Mouse (Mus musculus) Muller cell, postnatal 12 days (primary cell): Measurements from ENCODE around the gene Zswim3.
A peak's percentile ranks its signal among the peaks of the same experiment; 100 is the strongest.
"Not testable (repeated sequence)": the region's sequence is repeated elsewhere in the genome, so short reads cannot be mapped to it uniquely, and the experiment has no call there.

Source experiments
- DNase-seq: peaks from one replicate; pipeline ENCODE4 v3.0.0-alpha.2; 2015; ENCODE audit errors: inconsistent ontology term

The Zswim3 gene

GRCm38 (mm10) chr2:164813557-164813956 lies 8.7 kb downstream of the Zswim3 start:
- no peak for DNase-seq

GRCm38 (mm10) chr2:164815348-164815747 lies 10.4 kb downstream of the Zswim3 start:
- DNase-seq = no peak

DNA sequence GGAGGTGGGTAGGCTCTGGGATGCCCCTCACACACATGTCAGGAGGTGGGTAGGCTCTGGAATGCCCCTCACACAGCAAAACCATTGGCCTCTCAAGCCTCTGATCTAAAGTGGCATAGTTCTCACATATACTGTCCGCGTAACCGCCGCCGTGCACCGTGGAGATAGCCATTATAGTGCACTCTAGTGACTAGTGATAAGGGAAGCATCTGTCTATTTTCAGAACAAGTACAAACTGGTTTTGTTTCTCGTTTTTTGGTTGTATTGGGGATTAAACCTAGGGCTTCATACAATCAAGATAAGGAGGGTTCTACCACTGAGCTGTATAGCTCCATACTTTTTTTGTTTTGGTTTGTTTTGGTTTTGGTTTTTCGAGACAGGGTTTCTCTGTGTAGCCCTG lies 10.9 kb downstream of the Zswim3 start:
- no peak for DNase-seq

GRCm38 (mm10) chr2:164817206-164817605 lies 12.3 kb downstream of the Zswim3 start:
- peak; percentile 26 for DNase-seq

DNA sequence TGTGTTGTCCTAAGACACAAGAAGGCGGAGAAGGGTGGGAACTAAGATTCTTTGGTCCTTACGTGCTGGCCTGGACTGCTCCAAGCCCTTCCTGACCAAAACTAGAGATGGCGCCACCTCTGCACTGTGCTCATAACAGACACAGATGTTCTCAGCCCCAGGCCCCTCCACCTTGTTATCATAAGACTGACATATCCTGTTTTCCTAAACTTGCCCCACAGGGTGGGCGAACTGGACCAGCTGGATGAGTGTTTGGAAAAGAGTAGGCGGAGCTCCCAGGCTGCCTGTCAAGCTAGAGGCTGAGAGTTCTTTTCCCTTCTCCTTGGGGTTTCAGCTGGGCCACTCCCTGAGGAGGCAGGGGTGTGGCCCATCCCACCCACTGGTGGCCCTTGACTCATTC lies 12.8 kb downstream of the Zswim3 start:
- DNase-seq = no peak

GRCm38 (mm10) chr2:164821060-164821459 lies 16.2 kb downstream of the Zswim3 start:
- no peak for DNase-seq

DNA sequence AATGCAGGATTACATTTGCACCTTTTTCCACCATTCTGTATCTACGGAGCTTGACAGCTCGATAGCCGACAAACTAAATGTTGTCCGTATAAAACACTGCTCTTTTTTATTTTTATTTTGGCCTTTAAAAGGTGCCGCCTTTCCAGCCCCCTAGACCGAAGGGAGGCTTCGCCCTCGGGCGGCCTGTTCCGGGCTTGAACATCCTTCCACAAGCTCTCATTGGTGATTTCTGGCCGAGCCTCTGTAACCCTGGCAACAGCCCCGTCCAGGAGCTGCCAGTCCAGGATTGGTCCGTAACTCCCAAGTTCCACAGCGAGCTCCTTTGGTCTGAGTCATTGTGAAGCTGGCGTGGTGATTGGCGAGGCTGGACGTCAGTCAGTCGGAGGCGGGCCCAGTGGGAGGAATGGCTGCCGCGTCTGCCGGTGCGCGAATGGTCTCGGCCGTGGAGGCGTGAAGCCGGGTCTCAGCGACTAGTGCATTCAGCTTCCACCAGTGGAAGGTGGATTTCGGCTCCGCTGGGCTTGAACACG lies 17.8 kb downstream of the Zswim3 start, which contains the start of gene Zswim1:
Zswim1 (plus strand) TSS at position 51 of the 530 bp plus-strand sequence.
- DNase-seq = peak; percentile 99

GRCm38 (mm10) chr2:164823181-164823585 lies 18.3 kb downstream of the Zswim3 start:
- no peak for DNase-seq

- no peak for DNase-seq
These were observed 19.1 kb downstream of the Zswim3 start for GRCm38 (mm10) chr2:164823969-164824368.

DNA sequence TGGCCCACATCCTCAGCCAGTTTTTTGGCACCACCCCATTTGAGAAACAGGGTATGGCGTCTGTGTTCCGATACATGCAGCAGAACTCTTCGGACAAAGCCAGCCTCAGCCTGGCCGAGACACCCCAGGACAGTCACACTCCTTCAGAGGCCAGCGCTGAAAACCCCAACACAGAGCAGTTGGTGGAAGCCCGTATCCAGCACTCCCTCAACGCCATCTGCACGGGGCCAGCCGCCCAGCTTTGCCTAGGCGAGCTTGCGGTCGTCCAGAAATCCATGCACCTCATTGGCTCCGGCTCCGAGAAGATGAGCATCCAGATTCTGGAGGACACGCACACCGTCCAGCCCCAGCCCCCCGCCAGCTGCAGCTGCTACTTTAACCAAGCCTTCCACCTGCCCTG lies 20.6 kb downstream of the Zswim3 start:
- DNase-seq = no peak

GRCm38 (mm10) chr2:164827146-164827850 lies 22.4 kb downstream of the Zswim3 start:
- DNase-seq = no peak

GRCm38 (mm10) chr2:164828437-164828836 lies 23.5 kb downstream of the Zswim3 start, which contains the start of gene Spata25:
TSS of gene Spata25 (minus strand) at chr2:164828537.
- DNase-seq = no peak

GRCm38 (mm10) chr2:164829090-164829489 lies 24.2 kb downstream of the Zswim3 start:
- no peak for DNase-seq

DNA sequence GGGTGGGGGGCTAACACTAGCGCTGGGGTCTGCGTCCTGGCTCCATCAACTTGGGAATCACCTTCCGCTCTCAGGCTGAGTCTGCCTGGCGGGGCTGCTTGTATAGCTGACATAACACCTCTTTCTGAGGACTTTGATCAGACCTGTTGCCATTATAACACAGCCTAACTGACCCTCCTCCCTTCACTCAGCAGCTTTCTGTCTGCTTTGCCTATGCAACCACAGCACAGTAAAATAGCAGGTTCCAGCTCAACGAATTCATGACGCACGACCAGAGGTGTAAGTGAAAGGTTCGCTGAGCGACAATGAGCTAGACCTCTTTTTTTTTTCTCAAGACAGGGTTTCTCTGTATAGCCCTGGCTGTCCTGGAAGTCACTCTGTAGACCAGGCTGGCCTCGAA lies 26.1 kb downstream of the Zswim3 start:
- DNase-seq = no peak

GRCm38 (mm10) chr2:164832032-164832747 lies 27.3 kb downstream of the Zswim3 start:
- no peak for DNase-seq

GRCm38 (mm10) chr2:164832748-164833301 lies 27.9 kb downstream of the Zswim3 start, which contains the start of gene Ctsa:
TSS of gene Ctsa (plus strand) at chr2:164832873.
- peak; percentile 81 for DNase-seq

GRCm38 (mm10) chr2:164833314-164833959 lies 28.5 kb downstream of the Zswim3 start, which contains the start of gene Neurl2:
TSS of gene Neurl2 (minus strand) at chr2:164833456.
- peak; percentile 92 for DNase-seq

DNA sequence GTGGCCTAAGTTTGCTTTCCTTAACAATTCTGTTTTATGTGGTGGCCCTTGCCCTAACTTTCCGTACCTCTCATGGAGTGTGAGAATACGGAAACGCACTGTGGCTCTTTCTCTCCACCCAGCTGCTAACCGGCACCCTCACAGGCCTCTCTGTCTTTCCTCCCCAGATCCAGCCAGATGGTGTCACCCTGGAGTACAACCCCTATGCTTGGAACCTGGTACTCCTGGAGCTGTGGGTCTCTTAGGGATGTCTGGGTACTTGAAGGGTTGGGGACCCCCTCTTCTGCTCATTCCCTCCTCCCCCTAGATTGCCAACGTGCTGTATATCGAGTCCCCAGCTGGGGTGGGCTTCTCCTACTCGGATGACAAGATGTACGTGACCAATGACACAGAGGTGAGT lies 29.6 kb downstream of the Zswim3 start:
- peak; percentile 30 for DNase-seq

DNA sequence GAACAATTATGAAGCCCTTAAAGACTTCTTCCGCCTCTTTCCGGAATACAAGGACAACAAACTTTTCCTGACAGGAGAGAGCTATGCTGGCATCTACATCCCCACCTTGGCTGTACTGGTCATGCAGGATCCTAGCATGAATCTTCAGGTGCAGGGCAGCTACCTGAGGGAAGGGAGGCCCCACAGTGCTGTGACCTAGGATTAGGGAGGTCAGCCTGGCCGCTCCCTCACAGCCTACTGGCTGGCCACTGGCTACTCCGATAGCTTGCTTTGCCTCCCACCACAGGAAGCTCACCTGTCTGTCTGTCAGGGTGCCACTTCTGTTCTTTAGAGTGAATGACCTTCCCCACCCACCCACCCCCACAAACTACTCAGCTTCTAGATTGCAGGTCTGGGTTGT lies 30.3 kb downstream of the Zswim3 start:
- no peak for DNase-seq

DNA sequence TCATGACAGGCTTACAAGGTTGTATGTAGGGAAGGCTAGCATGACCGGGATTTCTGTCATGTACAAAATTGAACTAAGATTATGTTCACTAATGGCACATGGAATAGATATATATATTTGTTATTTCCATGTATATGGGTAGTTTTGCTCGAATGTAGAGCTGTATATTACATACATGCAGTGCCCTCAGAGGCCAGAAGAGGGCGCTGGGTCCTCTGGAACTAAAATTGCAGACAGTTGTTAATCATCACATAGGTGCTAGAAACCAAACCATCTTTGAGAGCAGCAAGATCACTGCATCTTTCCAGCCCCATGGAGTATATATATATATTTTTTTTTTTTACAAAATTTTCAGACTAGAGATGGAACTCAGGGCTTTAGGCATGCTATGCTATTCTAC lies 40.9 kb downstream of the Zswim3 start:
- no peak for DNase-seq

DNA sequence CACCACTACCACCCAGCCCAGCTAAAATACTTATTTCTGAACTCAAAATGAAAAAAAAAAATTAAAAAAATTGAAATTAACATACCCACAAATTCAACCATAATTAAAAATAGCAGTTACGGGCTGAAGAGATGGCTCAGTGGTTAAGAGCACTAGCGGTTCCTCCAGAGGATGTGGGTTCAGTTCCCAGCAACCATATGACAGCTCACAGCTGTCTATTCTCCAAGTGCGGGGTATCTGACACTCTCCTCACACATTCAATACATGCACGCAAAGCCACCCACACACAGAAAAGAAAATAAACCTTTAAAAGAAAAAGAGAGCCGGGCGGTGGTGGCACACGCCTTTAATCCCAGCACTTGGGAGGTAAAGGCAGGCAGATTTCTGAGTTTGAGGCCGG lies 45.2 kb downstream of the Zswim3 start:
- no peak for DNase-seq

DNA sequence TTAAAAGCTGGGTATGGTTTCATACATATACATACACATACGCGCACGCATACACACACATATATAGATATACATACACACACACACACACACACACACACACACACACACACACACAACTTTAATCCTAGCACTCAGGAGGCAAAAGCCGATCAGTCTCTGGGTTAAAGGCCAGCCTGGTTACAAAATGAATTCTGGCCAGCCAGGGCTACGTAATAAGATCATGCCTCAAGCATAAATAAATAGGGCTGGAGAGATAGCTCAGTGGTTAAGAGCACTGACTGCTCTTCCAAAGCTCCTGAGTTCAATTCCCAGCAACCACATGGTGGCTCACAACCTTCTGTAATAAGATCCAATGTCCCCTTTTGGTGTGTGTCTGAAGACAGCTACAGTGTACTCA lies 50.7 kb downstream of the Zswim3 start:
- DNase-seq = not testable (repeated sequence)
